Mouse (Mus musculus) kidney, postnatal 25 days (tissue): ENCODE measurements around the gene Zic2.

ENCODE experiments used
- DNase-seq, 2 experiments: peaks; one replicate each; pipeline ENCODE4 v3.0.0; 2021; ENCODE audit warnings: mixed read lengths in 2 of 2

The Zic2 gene

GRCm38 (mm10) chr14:122513511-122514036 lies 38.3 kb downstream of the Zic2 start:
- DNase-seq: no peak

GRCm38 (mm10) chr14:122528475-122528874 lies 53.2 kb downstream of the Zic2 start:
- DNase-seq: no peak
